Mouse (Mus musculus) neural tube, embryonic 11.5 days (tissue): ENCODE data around the gene Mbtps1. TPM values are rescaled to one million over a fixed set of nuclear protein-coding genes. Genes with fewer than 3 reads are reported as not detected.

Experiments
- ATAC-seq: fragments of 200-750 bp; cut with Nextera tagmentation; 2 replicates; pipeline ENCODE4 v1.8.0; 2017; ENCODE audit warnings: moderate number of reproducible peaks, mild to moderate bottlenecking, moderate TSS enrichment, moderate library complexity; ENCODE audit not compliant: insufficient read depth, low FRiP score, low TSS enrichment
- DNase-seq: peaks from one replicate; pipeline ENCODE4 v3.0.0-alpha.2; 2015; ENCODE audit warnings: low spot score
- H3K27ac ChIP-seq: fragments of 300-500 bp; sonication (generic); 2 replicates; pipeline ENCODE4 v1.5.1; 2014; ENCODE audit warnings: low read depth, mild to moderate bottlenecking, low read length
- H3K27me3 ChIP-seq: fragments of 300-500 bp; sonication (generic); 2 replicates; pipeline ENCODE4 v1.6.1; 2014; ENCODE audit warnings: mild to moderate bottlenecking, low read length, mixed read lengths; ENCODE audit not compliant: control insufficient read depth, insufficient read depth
- H3K36me3 ChIP-seq: fragments of 300-500 bp; sonication (generic); 2 replicates; pipeline ENCODE4 v1.6.1; 2014; ENCODE audit warnings: mild to moderate bottlenecking, low read length, moderate library complexity, mixed read lengths; ENCODE audit not compliant: control insufficient read depth, insufficient read depth
- H3K4me1 ChIP-seq: fragments of 300-500 bp; sonication (generic); 2 replicates; pipeline ENCODE4 v1.6.1; 2014; ENCODE audit warnings: low read length, mixed read lengths; ENCODE audit not compliant: control insufficient read depth, insufficient read depth
- H3K4me2 ChIP-seq: fragments of 300-500 bp; sonication (generic); 2 replicates; pipeline ENCODE4 v1.6.1; 2014; ENCODE audit warnings: low read depth, mild to moderate bottlenecking, moderate library complexity
- H3K4me3 ChIP-seq: fragments of 300-500 bp; sonication (generic); 2 replicates; pipeline ENCODE4 v1.5.1; 2014; ENCODE audit warnings: low read depth, low read length
- H3K9ac ChIP-seq: fragments of 300-500 bp; sonication (generic); 2 replicates; pipeline ENCODE4 v1.6.1; 2014; ENCODE audit warnings: mild to moderate bottlenecking, low read length
- H3K9me3 ChIP-seq: fragments of 300-500 bp; sonication (generic); 2 replicates; pipeline ENCODE4 v1.6.1; 2016; ENCODE audit warnings: low read length; ENCODE audit not compliant: control insufficient read depth
- WGBS: fragments of 180-500 bp; shearing (Covaris S2); extraction: QIAGEN DNeasy Blood & Tissue Kit; methylation state at CpG from one replicate; pipeline ENCODE4 v1.1.7; 2014; 5-methylcytosine and 5-hydroxymethylcytosine counted together
- polyA plus RNA-seq: library from polyadenylated mRNA; unstranded; fragments of >200 nt; fragmentation: Nextera tagmentation; extraction: Ambion mirVana; gene quantifications from 2 replicates; pipeline ENCODE4 v1.2.1, GENCODE M21; 2014

Gene Mbtps1
- polyA plus RNA-seq, 1 experiment from 2014 or later = 105 TPM

DNA sequence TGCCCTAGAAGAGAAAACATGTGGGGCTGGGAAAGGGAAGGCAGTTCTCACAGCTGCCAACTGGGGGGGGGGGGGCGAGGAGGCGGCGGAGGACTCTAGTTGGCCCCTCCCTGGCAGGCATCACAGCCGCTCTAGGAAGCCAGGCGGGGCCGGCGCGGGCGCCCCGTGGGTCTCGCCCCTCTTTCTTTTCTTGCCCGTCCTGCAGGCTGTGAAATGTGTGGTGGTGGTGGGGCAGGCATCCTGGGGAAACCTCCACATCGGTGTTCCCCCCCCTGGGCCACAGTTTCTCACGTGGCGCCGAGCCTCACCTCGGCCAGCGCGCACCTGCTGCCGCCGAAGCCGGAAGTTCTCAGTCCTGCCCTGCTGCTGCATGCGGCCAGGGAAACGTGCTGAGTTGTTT lies 27.4 kb upstream of the Mbtps1 start:
- H3K27ac ChIP-seq = no peak overlapping the region
- H3K27me3 ChIP-seq = no peaks in the 10 kb centered on the region
- WGBS = 25% methylated on average over 16 of the region's 24 CpGs
- H3K9me3 ChIP-seq = no peaks in the 10 kb centered on the region
- ATAC-seq = no peak
- H3K4me1 ChIP-seq = no peaks in the 10 kb centered on the region
- H3K9ac ChIP-seq = 0 out of 2 replicates have a peak overlapping the region, but pooled peaks have one; percentile 23
- DNase-seq = no peak
- H3K4me2 ChIP-seq = peak overlapping the region; percentile 38
- H3K4me3 ChIP-seq = 0 out of 2 replicates have a peak overlapping the region, but pooled peaks have one; percentile 6
- no peaks in the 10 kb centered on the region for H3K36me3 ChIP-seq

DNA sequence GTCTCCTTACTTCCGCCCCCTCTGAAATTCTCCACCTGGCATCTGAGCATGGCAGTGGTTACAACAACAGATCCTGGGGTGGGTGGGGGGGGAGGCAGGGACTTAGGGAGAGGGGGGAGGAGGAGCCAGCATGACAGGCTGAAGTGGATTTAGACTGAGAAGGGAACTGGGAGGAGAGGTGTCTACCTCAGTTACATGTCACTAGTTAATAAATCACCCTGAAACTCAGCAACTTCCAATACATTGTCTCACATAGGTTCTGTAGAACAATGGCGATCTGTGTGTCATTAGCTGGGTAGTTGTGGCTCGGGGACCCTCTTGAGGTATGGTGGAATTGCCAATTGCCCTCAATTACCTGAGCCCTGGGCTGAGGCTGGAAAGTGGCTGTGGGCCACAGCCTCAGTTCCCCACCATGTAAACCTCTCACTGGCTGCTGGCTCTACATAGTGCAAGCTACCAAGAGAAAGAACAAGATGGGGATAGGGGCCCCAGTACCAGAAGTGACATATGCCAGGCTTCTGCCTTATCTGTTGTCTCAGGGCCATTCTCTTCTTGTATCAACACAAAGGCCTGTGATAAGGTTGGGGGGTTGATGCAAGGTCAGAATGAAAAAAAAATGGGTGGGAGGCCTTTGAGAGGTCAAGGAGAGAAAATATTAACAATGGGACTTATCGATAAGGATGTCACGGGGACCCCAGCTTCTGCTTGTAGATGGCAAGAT lies 22.1 kb upstream of the Mbtps1 start:
- 80% methylated on average over 5 of the region's 5 CpGs for WGBS
- Histone ChIP-seq H3K4me1 (no peaks in the 10 kb centered on the region), H3K4me3 (no peak overlapping the region), H3K27ac (no peak overlapping the region), H3K4me2 (no peak overlapping the region), H3K9ac (no peak overlapping the region), H3K36me3 (no peaks in the 10 kb centered on the region), H3K9me3 (no peaks in the 10 kb centered on the region), H3K27me3 (peaks cover 3% of the 10 kb centered on the region; the same call in 1 of the 2 replicates)
- no peak for DNase-seq
- no peak for ATAC-seq

DNA sequence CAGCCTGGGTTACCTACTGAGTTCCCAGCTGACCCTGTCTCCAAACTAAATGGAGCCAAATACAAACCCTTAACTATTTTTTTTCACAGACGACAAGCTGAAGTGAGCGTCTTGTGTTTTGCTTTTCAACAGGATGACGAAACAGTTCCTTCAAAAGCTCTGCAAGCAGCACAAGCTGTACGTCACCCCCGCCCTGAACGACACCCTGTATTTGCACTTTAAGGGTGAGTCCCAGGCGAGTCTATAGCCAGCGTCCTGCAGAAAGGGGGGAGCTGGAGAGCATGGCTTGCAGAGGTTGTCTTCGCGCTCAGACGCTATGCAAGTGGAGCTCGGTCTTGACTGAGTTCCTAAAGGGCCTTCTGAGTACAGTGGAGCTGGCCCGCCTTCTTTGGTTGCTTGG lies 20.6 kb upstream of the Mbtps1 start:
- Histone ChIP-seq H3K4me2 (no peak overlapping the region), H3K36me3 (no peaks in the 10 kb centered on the region), H3K9me3 (no peaks in the 10 kb centered on the region), H3K4me3 (no peak overlapping the region), H3K4me1 (peaks cover 2% of the 10 kb centered on the region), H3K27me3 (peaks cover 3% of the 10 kb centered on the region; the same call in 1 of the 2 replicates), H3K9ac (no peak overlapping the region), H3K27ac (no peak overlapping the region)
- WGBS = 37% methylated on average over 13 of the region's 13 CpGs
- DNase-seq = no peak
- ATAC-seq = no peak

DNA sequence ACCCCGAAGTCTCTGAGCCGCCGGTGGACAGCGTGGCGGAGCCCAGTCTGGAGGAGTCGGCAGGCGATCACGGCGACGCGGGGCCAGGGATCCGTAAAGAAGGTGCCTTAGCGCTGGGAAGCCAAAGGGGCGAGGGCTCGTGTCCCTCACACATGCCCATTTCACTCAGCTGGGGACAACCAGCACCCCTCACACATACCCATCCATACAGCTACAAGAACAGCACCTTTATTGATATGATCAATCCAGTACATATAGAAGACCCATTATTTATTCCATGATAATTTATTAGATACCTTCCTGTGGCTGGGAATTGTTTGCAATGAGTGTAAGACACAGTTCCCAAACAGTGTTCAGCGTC lies 16.8 kb upstream of the Mbtps1 start:
- Histone ChIP-seq H3K9ac (peak overlapping the region; percentile 78), H3K9me3 (no peaks in the 10 kb centered on the region), H3K27me3 (peaks cover 3% of the 10 kb centered on the region; the same call in 1 of the 2 replicates), H3K36me3 (no peaks in the 10 kb centered on the region), H3K4me2 (peak overlapping the region; percentile 96), H3K4me3 (peak overlapping the region; percentile 91), H3K4me1 (peaks cover 3% of the 10 kb centered on the region), H3K27ac (no peak overlapping the region)
- WGBS = under 1% methylated on average over 16 of the region's 16 CpGs
- ATAC-seq = no peak
- no peak for DNase-seq

GRCm38 (mm10) chr8:119574437-119575365 lies 16.2 kb upstream of the Mbtps1 start, which contains the start of the genes Hsdl1 and Dnaaf1:
TSS of gene Hsdl1 (minus strand) at chr8:119575183.
TSS of gene Dnaaf1 (plus strand) at chr8:119575235.
- H3K9ac ChIP-seq = peak within 1 kb of the TSS; percentile 78
- H3K9me3 ChIP-seq = no peaks in the 10 kb centered on the region
- peak within 1 kb of the TSS; percentile 96 for H3K4me2 ChIP-seq
- peak within 1 kb of the TSS; percentile 91 for H3K4me3 ChIP-seq
- WGBS = under 1% methylated on average over 93 of the region's 97 CpGs
- no peaks in the 10 kb centered on the region for H3K36me3 ChIP-seq
- H3K27ac ChIP-seq = peak within 1 kb of the TSS; percentile 63; the same call in 1 of the 2 replicates
- peak; percentile 90 for ATAC-seq
- peaks cover 3% of the 10 kb centered on the region for H3K4me1 ChIP-seq
- peak; percentile 94 for DNase-seq
- peaks cover 3% of the 10 kb centered on the region; the same call in 1 of the 2 replicates for H3K27me3 ChIP-seq

DNA sequence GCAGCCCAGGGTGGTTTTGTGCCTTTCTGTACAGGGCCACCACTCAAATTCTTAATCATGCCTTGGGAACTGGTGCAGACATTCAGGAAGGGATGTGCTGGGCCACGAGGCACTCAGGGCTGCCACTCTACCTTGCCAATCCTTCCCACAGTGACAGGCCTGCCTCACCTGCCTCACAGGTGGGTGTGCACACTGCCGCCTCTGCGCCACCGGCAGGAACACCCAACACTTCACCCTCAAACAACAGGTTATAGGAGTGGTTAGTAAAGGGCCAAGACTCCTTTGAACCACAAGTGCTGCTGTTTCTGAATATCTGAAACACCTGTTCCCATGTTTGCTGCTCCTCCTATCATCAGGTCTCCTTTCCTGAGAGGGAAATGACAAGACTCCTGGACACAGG lies 13.9 kb upstream of the Mbtps1 start:
- Histone ChIP-seq H3K4me1 (peaks cover 3% of the 10 kb centered on the region), H3K36me3 (no peaks in the 10 kb centered on the region), H3K27ac (no peak overlapping the region), H3K27me3 (peaks cover 3% of the 10 kb centered on the region; the same call in 1 of the 2 replicates), H3K9ac (no peak overlapping the region; the same call in 1 of the 2 replicates), H3K9me3 (no peaks in the 10 kb centered on the region), H3K4me2 (no peak overlapping the region), H3K4me3 (no peak overlapping the region)
- ATAC-seq (no peak), DNase-seq (no peak)
- WGBS = 90% methylated on average over 4 of the region's 4 CpGs

DNA sequence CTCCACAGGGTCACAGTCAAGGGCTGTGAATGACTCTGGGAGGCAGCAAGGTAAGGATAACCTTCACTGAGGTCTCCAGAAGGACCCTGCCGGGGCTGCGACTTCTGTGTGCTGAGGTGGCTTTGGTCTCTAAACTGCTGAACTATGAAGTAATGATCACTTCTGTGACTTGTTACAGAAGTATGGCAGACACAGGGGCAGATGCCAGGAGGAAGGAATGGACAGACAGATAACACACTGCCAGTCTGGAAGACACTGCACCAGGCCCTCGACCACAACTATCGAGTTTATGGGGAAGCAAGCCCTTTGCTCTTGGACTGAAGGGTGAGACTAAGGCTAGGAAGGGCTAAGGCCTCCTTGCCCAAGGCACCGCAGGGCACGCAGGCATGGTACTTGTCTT lies 12.6 kb upstream of the Mbtps1 start:
- DNase-seq = no peak
- no peak overlapping the region for H3K9ac ChIP-seq
- H3K4me2 ChIP-seq = no peak overlapping the region
- H3K27me3 ChIP-seq = peaks cover 3% of the 10 kb centered on the region; the same call in 1 of the 2 replicates
- peaks cover 3% of the 10 kb centered on the region for H3K4me1 ChIP-seq
- H3K36me3 ChIP-seq = no peaks in the 10 kb centered on the region
- H3K9me3 ChIP-seq = no peaks in the 10 kb centered on the region
- H3K27ac ChIP-seq = no peak overlapping the region
- H3K4me3 ChIP-seq = no peak overlapping the region
- ATAC-seq = no peak
- WGBS = 87% methylated on average over 6 of the region's 6 CpGs

GRCm38 (mm10) chr8:119569881-119570280 lies 11.3 kb upstream of the Mbtps1 start:
- WGBS = 49% methylated on average over 4 of the region's 4 CpGs
- H3K27me3 ChIP-seq = no peaks in the 10 kb centered on the region
- H3K36me3 ChIP-seq = peaks cover 6% of the 10 kb centered on the region
- no peak overlapping the region for H3K4me3 ChIP-seq
- H3K27ac ChIP-seq = no peak overlapping the region
- H3K9me3 ChIP-seq = no peaks in the 10 kb centered on the region
- H3K4me2 ChIP-seq = no peak overlapping the region
- peaks cover 3% of the 10 kb centered on the region for H3K4me1 ChIP-seq
- H3K9ac ChIP-seq = no peak overlapping the region
- no peak for DNase-seq
- ATAC-seq = no peak
